Mouse (Mus musculus) CD4-positive helper T cell, adult 2 months (primary cell): ENCODE data around the gene Klk1b27.
"Not testable (repeated sequence)": the region's sequence is repeated elsewhere in the genome, so short reads cannot be mapped to it uniquely, and the experiment has no call there.

Experiments used
- DNase-seq: peaks from one replicate; pipeline ENCODE4 v3.0.0-alpha.2; 2012; ENCODE audit warnings: low read depth, missing footprints, low spot score

Klk1b27 gene

GRCm38 (mm10) chr7:44051990-44052389 is at the start of gene Klk1b27:
Gene Klk1b27 (plus strand): TSS chr7:44052290.
- not testable (repeated sequence) for DNase-seq

GRCm38 (mm10) chr7:44004847-44005246 is 47.2 kb upstream of the Klk1b27 start:
- no peak for DNase-seq

GRCm38 (mm10) chr7:44011868-44012267 is 40.2 kb upstream of the Klk1b27 start, which contains the start of gene Klk1b26:
Gene Klk1b26 (plus strand): TSS chr7:44012168.
- DNase-seq = not testable (repeated sequence)

- not testable (repeated sequence) for DNase-seq
Observed at GRCm38 (mm10) chr7:44014666-44015065, 37.4 kb upstream of the Klk1b27 start.

GRCm38 (mm10) chr7:44015071-44015470 is 37.0 kb upstream of the Klk1b27 start:
- DNase-seq = no peak

- DNase-seq = no peak
Observed at GRCm38 (mm10) chr7:44072117-44072516, 20.0 kb downstream of the Klk1b27 start.

- DNase-seq = no peak
Observed at GRCm38 (mm10) chr7:44077703-44078102, 25.6 kb downstream of the Klk1b27 start.

GRCm38 (mm10) chr7:44096111-44096510 is 44.0 kb downstream of the Klk1b27 start:
- no peak for DNase-seq

- DNase-seq = not testable (repeated sequence)
Observed at GRCm38 (mm10) chr7:44102028-44102427, 49.9 kb downstream of the Klk1b27 start, which contains the start of gene Klk1b21. Gene Klk1b21 (plus strand): TSS chr7:44102328.
